Mouse (Mus musculus) C2C12 (cell line): ENCODE data around the gene Naa16.

ENCODE experiments used
- CEBPB ChIP-seq: IDR thresholded peaks from one replicate; pipeline ENCODE4 v1.6.1; 2011; ENCODE audit warnings: low read depth, mild to moderate bottlenecking, control low read depth, moderate library complexity
- CTCF ChIP-seq: IDR thresholded peaks from one replicate; pipeline ENCODE4 v1.5.1; 2011; ENCODE audit not compliant: control insufficient read depth, insufficient read depth, insufficient read length
- FOSL1 ChIP-seq: IDR thresholded peaks from one replicate; pipeline ENCODE4 v1.8.0; 2011; ENCODE audit warnings: mild to moderate bottlenecking, low read length; ENCODE audit not compliant: poor library complexity, insufficient read depth, severe bottlenecking
- MYOD1 ChIP-seq: IDR thresholded peaks from one replicate; pipeline ENCODE4 v1.6.1; 2011; ENCODE audit warnings: low read depth; ENCODE audit not compliant: control insufficient read depth, insufficient read length
- MYOG ChIP-seq: IDR thresholded peaks from one replicate; pipeline ENCODE4 v1.6.1; 2011; ENCODE audit not compliant: control insufficient read depth, insufficient read length; ENCODE audit errors: extremely low read depth

- TF ChIP-seq CTCF (no peak), CEBPB (no peak), MYOG (no peak), MYOD1 (no peak), FOSL1 (no peak)
Measured at GRCm38 (mm10) chr14:79331936-79332335, 58.6 kb downstream of the Naa16 start.
